Mouse (Mus musculus) kidney, adult 8-10 months (tissue): Measurements from ENCODE around the gene Traf7.
A peak's percentile ranks its signal among the peaks of the same experiment; 100 is the strongest.

ENCODE experiments used
- DNase-seq, 2 experiments: peaks; one replicate each; pipeline ENCODE4 v3.0.0; 2022

Gene Traf7

GRCm38 (mm10) chr17:24544613-24545012, 16.9 kb upstream of the Traf7 start:
- no peak for DNase-seq

- peak; percentile 55 to 56 for DNase-seq
These were observed 12.6 kb upstream of the Traf7 start for GRCm38 (mm10) chr17:24540375-24540774.

GRCm38 (mm10) chr17:24538950-24539349, 11.2 kb upstream of the Traf7 start:
- DNase-seq = peak in 1 of 2 experiments; percentile 68

- no peak for DNase-seq
These were observed 9.8 kb upstream of the Traf7 start for GRCm38 (mm10) chr17:24537536-24537935.

GRCm38 (mm10) chr17:24535300-24535699, 7.6 kb upstream of the Traf7 start:
- no peak for DNase-seq

- no peak for DNase-seq
These were observed 6.5 kb upstream of the Traf7 start, which contains the start of gene Rab26 for GRCm38 (mm10) chr17:24534160-24534718. Rab26 (minus strand) TSS chr17:24534210.

GRCm38 (mm10) chr17:24533099-24533992, 5.6 kb upstream of the Traf7 start:
- DNase-seq = peak; percentile 89 to 91

- no peak for DNase-seq
These were observed 4.3 kb upstream of the Traf7 start for GRCm38 (mm10) chr17:24532045-24532444.

- no peak for DNase-seq
These were observed 3.3 kb upstream of the Traf7 start for GRCm38 (mm10) chr17:24531064-24531463.

- DNase-seq = no peak
These were observed 2.8 kb upstream of the Traf7 start for GRCm38 (mm10) chr17:24530361-24531050.

- no peak for DNase-seq
These were observed 2.1 kb upstream of the Traf7 start for GRCm38 (mm10) chr17:24529883-24530282.

GRCm38 (mm10) chr17:24529007-24529451, 1.3 kb upstream of the Traf7 start:
- DNase-seq = peak; percentile 39 to 63

- no peak for DNase-seq
These were observed 801 bp upstream of the Traf7 start for GRCm38 (mm10) chr17:24528560-24528918.

GRCm38 (mm10) chr17:24527315-24527714, 423 bp downstream of the Traf7 start:
- DNase-seq = no peak

- DNase-seq = no peak
These were observed 3.0 kb downstream of the Traf7 start for GRCm38 (mm10) chr17:24524734-24525133.

- no peak for DNase-seq
These were observed 7.3 kb downstream of the Traf7 start for GRCm38 (mm10) chr17:24520450-24520849.

- peak in 1 of 2 experiments; percentile 13 for DNase-seq
These were observed 13.2 kb downstream of the Traf7 start for GRCm38 (mm10) chr17:24514270-24515257.

- DNase-seq = peak; percentile 33 to 69
These were observed 14.1 kb downstream of the Traf7 start for GRCm38 (mm10) chr17:24513609-24514008.

GRCm38 (mm10) chr17:24507806-24508460, 19.8 kb downstream of the Traf7 start:
- no peak for DNase-seq

- DNase-seq = no peak
These were observed 20.5 kb downstream of the Traf7 start for GRCm38 (mm10) chr17:24507129-24507664.

GRCm38 (mm10) chr17:24506332-24507070, 21.2 kb downstream of the Traf7 start:
- DNase-seq = no peak
